Mouse (Mus musculus) stomach, postnatal 0 days (tissue): Measurements from ENCODE around the gene Defa2. TPM values are rescaled to one million over a fixed set of nuclear protein-coding genes. Genes with fewer than 3 reads are reported as not detected.
"Not testable (repeated sequence)": the region's sequence is repeated elsewhere in the genome, so short reads cannot be mapped to it uniquely, and the experiment has no call there.

Experiments
- ATAC-seq: fragments of 200-750 bp; cut with Nextera tagmentation; 2 replicates; pipeline ENCODE4 v1.8.0; 2017; ENCODE audit not compliant: low FRiP score, low TSS enrichment
- DNase-seq: peaks from one replicate; pipeline ENCODE4 v3.0.0-alpha.2; 2016; ENCODE audit warnings: low spot score
- H3K27ac ChIP-seq: fragments of 300-500 bp; sonication (generic); replicated peaks from 2 replicates; pipeline ENCODE4 v1.5.1; 2014; ENCODE audit warnings: mild to moderate bottlenecking, control low read depth
- H3K27me3 ChIP-seq: fragments of 300-500 bp; sonication (generic); 2 replicates; pipeline ENCODE4 v1.6.1; 2014; ENCODE audit warnings: low read length; ENCODE audit not compliant: control insufficient read depth, insufficient read depth
- H3K36me3 ChIP-seq: fragments of 300-500 bp; sonication (generic); 2 replicates; pipeline ENCODE4 v1.6.1; 2014; ENCODE audit warnings: low read length, mixed read lengths; ENCODE audit not compliant: control insufficient read depth, insufficient read depth
- H3K4me1 ChIP-seq: fragments of 300-500 bp; sonication (generic); replicated peaks from 2 replicates; pipeline ENCODE4 v1.6.1; 2014; ENCODE audit warnings: antibody characterized with exemption; ENCODE audit not compliant: control insufficient read depth, insufficient read depth
- H3K4me2 ChIP-seq: fragments of 300-500 bp; sonication (generic); replicated peaks from 2 replicates; pipeline ENCODE4 v1.6.1; 2014; ENCODE audit warnings: low read depth, mild to moderate bottlenecking, control low read depth, moderate library complexity
- H3K4me3 ChIP-seq: fragments of 300-500 bp; sonication (generic); 2 replicates; pipeline ENCODE4 v1.5.1; 2014; ENCODE audit warnings: low read depth, low read length, control low read depth
- H3K9ac ChIP-seq: fragments of 300-500 bp; sonication (generic); 2 replicates; pipeline ENCODE4 v1.6.1; 2014; ENCODE audit warnings: mild to moderate bottlenecking, low read length, control low read depth, mixed read lengths
- H3K9me3 ChIP-seq: fragments of 300-500 bp; sonication (generic); 2 replicates; pipeline ENCODE4 v1.6.1; 2016; ENCODE audit warnings: low read length; ENCODE audit not compliant: control insufficient read depth
- WGBS: fragments of 180-500 bp; shearing (Covaris S2); extraction: QIAGEN DNeasy Blood & Tissue Kit; methylation state at CpG from one replicate; pipeline ENCODE4 v1.1.7; 2014; 5-methylcytosine and 5-hydroxymethylcytosine counted together
- polyA plus RNA-seq: library from polyadenylated mRNA; unstranded; fragments of >200 nt; fragmentation: Nextera tagmentation; extraction: Ambion mirVana; gene quantifications from 2 replicates; pipeline ENCODE4 v1.2.1, GENCODE M21; 2015

Gene Defa2
- not detected in 2 replicates for polyA plus RNA-seq

DNA sequence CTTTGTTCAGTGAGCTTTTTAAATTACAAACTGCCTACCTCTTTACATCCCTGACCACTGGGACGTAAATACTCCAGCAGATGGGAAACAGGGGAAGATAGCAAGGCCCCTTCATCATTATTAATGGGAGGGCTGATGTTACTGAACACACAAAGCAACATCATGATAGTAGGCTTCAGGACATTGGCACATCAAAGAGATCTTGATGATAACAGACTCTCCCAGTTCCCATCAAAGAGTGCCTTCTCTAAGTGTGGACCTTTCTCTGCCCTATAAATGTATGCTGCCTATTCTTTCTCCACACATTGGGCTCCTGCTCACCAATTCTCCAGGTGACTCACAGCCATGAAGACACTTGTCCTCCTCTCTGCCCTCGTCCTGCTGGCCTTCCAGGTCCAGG, at the start of gene Defa2:
Defa2 (plus strand) TSS at position 301 of the 400 bp plus-strand sequence.
- H3K36me3 ChIP-seq, H3K9ac ChIP-seq, DNase-seq, H3K27ac ChIP-seq, H3K27me3 ChIP-seq, H3K9me3 ChIP-seq, H3K4me2 ChIP-seq, ATAC-seq, H3K4me1 ChIP-seq, H3K4me3 ChIP-seq: not testable (repeated sequence)
- WGBS = no CpG with 5 or more reads among the region's 2 CpGs

DNA sequence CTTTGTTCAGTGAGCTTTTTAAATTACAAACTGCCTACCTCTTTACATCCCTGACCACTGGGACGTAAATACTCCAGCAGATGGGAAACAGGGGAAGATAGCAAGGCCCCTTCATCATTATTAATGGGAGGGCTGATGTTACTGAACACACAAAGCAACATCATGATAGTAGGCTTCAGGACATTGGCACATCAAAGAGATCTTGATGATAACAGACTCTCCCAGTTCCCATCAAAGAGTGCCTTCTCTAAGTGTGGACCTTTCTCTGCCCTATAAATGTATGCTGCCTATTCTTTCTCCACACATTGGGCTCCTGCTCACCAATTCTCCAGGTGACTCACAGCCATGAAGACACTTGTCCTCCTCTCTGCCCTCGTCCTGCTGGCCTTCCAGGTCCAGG, 13.2 kb downstream of the Defa2 start, which contains the start of gene Defa33:
Defa33 (plus strand) TSS at position 301 of the 400 bp plus-strand sequence.
- H3K36me3 ChIP-seq, H3K27me3 ChIP-seq, H3K9ac ChIP-seq, H3K9me3 ChIP-seq, H3K27ac ChIP-seq, H3K4me1 ChIP-seq, H3K4me3 ChIP-seq, H3K4me2 ChIP-seq, ATAC-seq, DNase-seq: not testable (repeated sequence)
- WGBS = no CpG with 5 or more reads among the region's 2 CpGs

DNA sequence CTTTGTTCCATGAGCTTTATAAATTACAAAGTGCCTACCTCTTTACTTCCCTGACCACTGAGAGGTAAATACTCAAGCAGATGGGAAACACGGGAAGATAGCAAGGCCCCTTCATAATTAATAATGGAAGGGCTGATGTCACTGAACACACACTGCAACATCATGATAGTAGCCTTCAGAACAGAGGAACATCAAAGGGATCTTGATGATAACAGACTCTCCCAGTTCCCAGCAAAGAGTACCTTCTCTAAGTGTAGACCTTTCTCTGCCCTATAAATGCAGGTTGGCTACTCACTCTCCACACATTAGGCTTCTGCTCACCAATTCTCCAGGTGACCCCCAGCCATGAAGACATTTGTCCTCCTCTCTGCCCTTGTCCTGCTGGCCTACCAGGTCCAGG, 48.8 kb downstream of the Defa2 start, which contains the start of gene Defa36:
Defa36 (plus strand) TSS at position 301 of the 400 bp plus-strand sequence.
- ATAC-seq, H3K27me3 ChIP-seq: not testable (repeated sequence)
- no CpG with 5 or more reads among the region's 1 CpGs for WGBS

More for the DNA sequence above, 48.8 kb downstream of the Defa2 start, which contains the start of gene Defa36:
- H3K4me1 ChIP-seq, H3K4me2 ChIP-seq, H3K27ac ChIP-seq, H3K9ac ChIP-seq, H3K9me3 ChIP-seq, DNase-seq, H3K36me3 ChIP-seq, H3K4me3 ChIP-seq: not testable (repeated sequence)

Other genes with a start within 250 kb of the Defa2 start
- not detected in 2 replicates for gene Defa30, start 243.9 kb upstream of the Defa2 start, polyA plus RNA-seq
- not detected in 2 replicates for gene Defa22, start 216.2 kb upstream of the Defa2 start, polyA plus RNA-seq
- gene Defa31, start 186.9 kb upstream of the Defa2 start, polyA plus RNA-seq = not detected in 2 replicates
- not detected in 2 replicates for gene Gm15293, start 177.0 kb upstream of the Defa2 start, polyA plus RNA-seq
- gene Gm15292, start 128.8 kb upstream of the Defa2 start, polyA plus RNA-seq = not detected in 2 replicates
- not detected in 2 replicates for gene Defa27, start 63.0 kb upstream of the Defa2 start, polyA plus RNA-seq
- gene Defa29, start 51.5 kb upstream of the Defa2 start, polyA plus RNA-seq = not detected in 2 replicates
- not detected in 2 replicates for gene Defa33, start 13.3 kb downstream of the Defa2 start, polyA plus RNA-seq
- not detected in 2 replicates for gene Defa36, start 48.9 kb downstream of the Defa2 start, polyA plus RNA-seq
- not detected in 2 replicates for gene Gm7849, start 78.0 kb downstream of the Defa2 start, polyA plus RNA-seq
- gene Defa20, start 130.7 kb downstream of the Defa2 start, polyA plus RNA-seq = not detected in 2 replicates
- not detected in 2 replicates for gene Defa32, start 150.5 kb downstream of the Defa2 start, polyA plus RNA-seq
- not detected in 2 replicates for gene Defa37, start 186.9 kb downstream of the Defa2 start, polyA plus RNA-seq
- gene Defa28, start 204.5 kb downstream of the Defa2 start, polyA plus RNA-seq = not detected in 2 replicates
- gene Gm7861, start 216.0 kb downstream of the Defa2 start, polyA plus RNA-seq = not detected in 2 replicates
- not detected in 2 replicates for gene Defa26, start 239.7 kb downstream of the Defa2 start, polyA plus RNA-seq